Mouse (Mus musculus): ENCODE results near the gene Tmem229b.

DNA sequence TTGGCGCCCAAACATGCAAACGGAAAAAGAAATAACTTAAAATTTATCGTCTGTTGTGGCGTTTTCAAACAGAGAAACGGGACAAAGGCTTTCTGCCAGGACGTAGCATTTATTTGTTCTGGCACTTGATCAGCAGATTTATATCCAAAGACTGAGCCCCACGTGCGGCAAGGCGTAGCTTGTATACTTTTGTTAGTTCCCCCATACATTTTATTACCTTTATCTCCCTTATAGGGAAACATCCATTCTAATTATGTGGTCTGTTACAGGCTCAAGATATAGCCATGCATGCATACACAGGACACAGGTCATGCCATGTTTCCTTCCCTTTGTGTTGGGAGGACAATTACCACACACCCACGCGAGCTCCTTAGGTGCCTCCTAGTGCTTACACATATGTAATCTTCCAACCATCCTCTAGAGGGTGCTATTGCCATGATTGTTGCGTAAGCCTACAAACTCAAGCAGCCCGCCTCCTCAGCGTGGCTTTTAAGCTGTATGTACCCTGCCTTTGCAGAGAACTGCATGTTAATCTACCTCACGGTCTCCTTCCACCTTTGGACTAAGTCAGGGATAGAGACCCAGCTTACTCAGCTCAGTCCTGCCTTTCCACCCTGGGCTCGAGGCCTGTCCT lies 88.2 kb downstream of the Tmem229b start:
- no peak for TF ChIP-seq GATA1 (IDR thresholded peaks at IDR 0.05; ENCODE audit: low read length)
- no peak for TF ChIP-seq TAL1 (IDR thresholded peaks at IDR 0.05; ENCODE audit: low read length)

Measured in erythroblast, embryonic 14.5 days (primary cell).